Mouse (Mus musculus) layer of hippocampus, adult 11-12 months (tissue): ENCODE measurements at regions not wholly inside any gene's neighbourhood (a gene's known extent, or its start where the extent isn't known, plus 50 kb on each side); places are given as distances from the start of the nearest gene placed in this dataset.
A peak's percentile ranks its signal among the peaks of the same experiment; 100 is the strongest.

ENCODE experiments used
- DNase-seq: peaks from one replicate; pipeline ENCODE4 v3.0.0; 2022; ENCODE audit warnings: low spot score

- no peak for DNase-seq
Measured at GRCm38 (mm10) chr6:84514623-84515022, 79.1 kb downstream of the Cyp26b1 start.

- no peak for DNase-seq
Measured at GRCm38 (mm10) chr6:84508598-84508997, 85.1 kb downstream of the Cyp26b1 start.

GRCm38 (mm10) chr6:84506675-84507074, 87.0 kb downstream of the Cyp26b1 start:
- DNase-seq = no peak

- no peak for DNase-seq
Measured at GRCm38 (mm10) chr6:84500255-84500886, 93.3 kb downstream of the Cyp26b1 start.

- no peak for DNase-seq
Measured at GRCm38 (mm10) chr6:84498076-84498475, 95.6 kb downstream of the Cyp26b1 start.

GRCm38 (mm10) chr6:84493676-84494075, 100.0 kb downstream of the Cyp26b1 start:
- no peak for DNase-seq

GRCm38 (mm10) chr6:84493169-84493568, 100.5 kb downstream of the Cyp26b1 start:
- no peak for DNase-seq

- no peak for DNase-seq
Measured at GRCm38 (mm10) chr6:84492594-84492993, 101.1 kb downstream of the Cyp26b1 start.

GRCm38 (mm10) chr6:84491106-84491505, 102.6 kb downstream of the Cyp26b1 start:
- no peak for DNase-seq

GRCm38 (mm10) chr6:84481205-84481604, 112.5 kb downstream of the Cyp26b1 start:
- DNase-seq = no peak

GRCm38 (mm10) chr6:84477072-84477471, 116.6 kb downstream of the Cyp26b1 start:
- no peak for DNase-seq

- no peak for DNase-seq
Measured at GRCm38 (mm10) chr6:84476466-84476865, 117.2 kb downstream of the Cyp26b1 start.

GRCm38 (mm10) chr6:84474835-84475234, 118.9 kb downstream of the Cyp26b1 start:
- DNase-seq = no peak

- no peak for DNase-seq
Measured at GRCm38 (mm10) chr6:84473171-84473570, 120.5 kb downstream of the Cyp26b1 start.

GRCm38 (mm10) chr6:84472287-84472686, 121.4 kb downstream of the Cyp26b1 start:
- no peak for DNase-seq

- no peak for DNase-seq
Measured at GRCm38 (mm10) chr6:84467319-84467718, 126.4 kb downstream of the Cyp26b1 start.

GRCm38 (mm10) chr6:84466223-84466622, 127.5 kb downstream of the Cyp26b1 start:
- peak; percentile 64 for DNase-seq

GRCm38 (mm10) chr6:84465596-84465995, 128.1 kb downstream of the Cyp26b1 start:
- no peak for DNase-seq

- no peak for DNase-seq
Measured at GRCm38 (mm10) chr6:84463592-84464367, 129.9 kb downstream of the Cyp26b1 start.

- DNase-seq = no peak
Measured at GRCm38 (mm10) chr6:84456803-84457202, 136.9 kb downstream of the Cyp26b1 start.

- DNase-seq = no peak
Measured at GRCm38 (mm10) chr6:84445093-84445492, 148.6 kb downstream of the Cyp26b1 start.

- no peak for DNase-seq
Measured at GRCm38 (mm10) chr6:84442667-84443066, 151.0 kb downstream of the Cyp26b1 start.

- no peak for DNase-seq
Measured at GRCm38 (mm10) chr6:84441721-84442480, 151.8 kb downstream of the Cyp26b1 start.
